26 mouse cellular contexts compared by ENCODE assay signal in genomic region chr8:93021738-93022137, GRCm38 (mm10). TPM values are rescaled to one million over a fixed set of nuclear protein-coding genes. Genes with fewer than 3 reads are reported as not detected.
DNase-seq lines count a peak whose midpoint lies in the region; ATAC-seq and TF ChIP-seq lines count a peak whose summit lies in the region.
"Had no signal": no experiment of that assay in that cellular context is flagged by ENCODE, and none has a peak within 500 bp of the region (broad histone marks: within the 10 kb centered on the region; RNA-seq: fewer than 3 reads in every experiment).

No protein-coding gene starts in this region.

- TF ChIP-seq POLR2A in kidney, adult 2 months (IDR thresholded peaks at IDR 0.05; ENCODE audit: low read depth, low read length) = no peak
- no peak for TF ChIP-seq POLR2A in cortical plate, adult 2 months (IDR thresholded peaks at IDR 0.05; ENCODE audit: extremely low read depth, insufficient read depth, low read length)

- no peaks in the 10 kb centered on the region for H3K36me3 ChIP-seq in forebrain, postnatal 0 days (ENCODE audit: insufficient read depth)
- H3K36me3 ChIP-seq in forebrain, embryonic 15.5 days = no peaks in the 10 kb centered on the region
- H3K36me3 ChIP-seq in kidney, adult 2 months (ENCODE audit: control insufficient read depth, insufficient read depth, low read length) = no peaks in the 10 kb centered on the region
- no peaks in the 10 kb centered on the region for H3K36me3 ChIP-seq in midbrain, embryonic 14.5 days (ENCODE audit: control insufficient read depth, insufficient read depth, low read length)
- no peaks in the 10 kb centered on the region for H3K36me3 ChIP-seq in midbrain, embryonic 16.5 days (ENCODE audit: control insufficient read depth, insufficient read depth, low read length)
- H3K36me3 ChIP-seq: embryonic facial prominence, embryonic 10.5 days; heart, embryonic 10.5 days had no signal

- no peak overlapping the region for H3K9ac ChIP-seq in forebrain, postnatal 0 days
- no peak overlapping the region for H3K9ac ChIP-seq in forebrain, embryonic 15.5 days (replicated peaks)
- no peak overlapping the region for H3K9ac ChIP-seq in midbrain, embryonic 14.5 days (replicated peaks; ENCODE audit: low read length)
- H3K9ac ChIP-seq in midbrain, embryonic 16.5 days (ENCODE audit: low read depth, low read length) = no peak overlapping the region
- H3K9ac ChIP-seq: forebrain, embryonic 13.5 days; hindbrain, embryonic 14.5 days had no signal

- H3K27me3 ChIP-seq in forebrain, postnatal 0 days (ENCODE audit: insufficient read depth, low read length) = no peaks in the 10 kb centered on the region
- H3K27me3 ChIP-seq in forebrain, embryonic 15.5 days = no peaks in the 10 kb centered on the region
- H3K27me3 ChIP-seq in kidney, adult 2 months (replicated peaks; ENCODE audit: control insufficient read depth, insufficient read depth, low read length) = no peaks in the 10 kb centered on the region; the same call in 1 of the 2 replicates
- no peaks in the 10 kb centered on the region for H3K27me3 ChIP-seq in midbrain, embryonic 14.5 days (ENCODE audit: control insufficient read depth, insufficient read depth, low read length)
- no peaks in the 10 kb centered on the region for H3K27me3 ChIP-seq in midbrain, embryonic 16.5 days (ENCODE audit: control insufficient read depth, insufficient read depth, low read depth, low read length)
- H3K27me3 ChIP-seq: forebrain, embryonic 13.5 days; Patski had no signal

- H3K4me1 ChIP-seq in forebrain, postnatal 0 days (ENCODE audit: insufficient read depth) = no peaks in the 10 kb centered on the region
- no peaks in the 10 kb centered on the region for H3K4me1 ChIP-seq in forebrain, embryonic 15.5 days
- H3K4me1 ChIP-seq in kidney, adult 2 months (ENCODE audit: control insufficient read depth, insufficient read depth, low read length) = no peaks in the 10 kb centered on the region
- H3K4me1 ChIP-seq in midbrain, embryonic 14.5 days (ENCODE audit: control insufficient read depth, insufficient read depth, low read length) = no peaks in the 10 kb centered on the region
- H3K4me1 ChIP-seq in midbrain, embryonic 16.5 days (ENCODE audit: control insufficient read depth, insufficient read depth, low read length) = no peaks in the 10 kb centered on the region
- no peaks in the 10 kb centered on the region; the same call in 1 of the 2 replicates for H3K4me1 ChIP-seq in cortical plate, adult 2 months (ENCODE audit: control insufficient read depth, insufficient read depth, low read length)
- H3K4me1 ChIP-seq: embryonic facial prominence, embryonic 10.5 days; forebrain, embryonic 13.5 days; heart, embryonic 10.5 days had no signal

- no peak for DNase-seq in forebrain, postnatal 0 days
- DNase-seq in kidney, adult 2 months = no peak
- DNase-seq in kidney, adult 9 months = no peak
- DNase-seq in midbrain, embryonic 14.5 days = peak; percentile 9
- DNase-seq in urinary bladder, postnatal 25 days (ENCODE audit: low spot score) = no peak
- DNase-seq: adrenal gland, postnatal 10 days; B cell, adult 2 months; cerebellum, adult 11-12 months; cerebellum, adult 9-10 months; cerebellum, postnatal 36 days; gastrocnemius, postnatal 36 days; heart, adult 11 months; heart, postnatal 14 days had no signal

- no peak overlapping the region for H3K4me2 ChIP-seq in forebrain, postnatal 0 days (ENCODE audit: low read depth)
- H3K4me2 ChIP-seq in forebrain, embryonic 15.5 days (replicated peaks) = no peak overlapping the region
- H3K4me2 ChIP-seq in midbrain, embryonic 14.5 days (ENCODE audit: low read length) = no peak overlapping the region
- no peak overlapping the region for H3K4me2 ChIP-seq in midbrain, embryonic 16.5 days (ENCODE audit: low read length)
- H3K4me2 ChIP-seq: forebrain, embryonic 13.5 days; hindbrain, embryonic 14.5 days had no signal

- WGBS in forebrain, postnatal 0 days = 65% methylated on average over 5 of the region's 5 CpGs
- WGBS in forebrain, embryonic 15.5 days = 65% methylated on average over 5 of the region's 5 CpGs
- WGBS in kidney, adult 2 months = 63% methylated on average over 5 of the region's 5 CpGs
- WGBS in midbrain, embryonic 14.5 days = 71% methylated on average over 5 of the region's 5 CpGs
- 60% methylated on average over 5 of the region's 5 CpGs for WGBS in midbrain, embryonic 16.5 days

- ATAC-seq in forebrain, postnatal 0 days = no peak
- no peak for ATAC-seq in forebrain, embryonic 15.5 days (replicated peaks)
- no peak for ATAC-seq in midbrain, embryonic 14.5 days (ENCODE audit: low FRiP score, low TSS enrichment)
- no peak for ATAC-seq in midbrain, embryonic 16.5 days
- ATAC-seq: forebrain, embryonic 13.5 days; Patski had no signal

- H3K9me3 ChIP-seq in forebrain, postnatal 0 days (ENCODE audit: low read length) = no peaks in the 10 kb centered on the region
- H3K9me3 ChIP-seq in forebrain, embryonic 15.5 days = no peaks in the 10 kb centered on the region
- H3K9me3 ChIP-seq in midbrain, embryonic 14.5 days (ENCODE audit: control insufficient read depth, low read length) = no peaks in the 10 kb centered on the region
- H3K9me3 ChIP-seq in midbrain, embryonic 16.5 days (replicated peaks; ENCODE audit: control insufficient read depth, low read length, poor library complexity, severe bottlenecking) = no peaks in the 10 kb centered on the region
- H3K9me3 ChIP-seq: embryonic facial prominence, embryonic 10.5 days; forebrain, embryonic 13.5 days; heart, embryonic 10.5 days had no signal

- H3K4me3 ChIP-seq in forebrain, postnatal 0 days (ENCODE audit: low read depth, low read length) = no peak overlapping the region
- no peak overlapping the region for H3K4me3 ChIP-seq in forebrain, embryonic 15.5 days
- H3K4me3 ChIP-seq in kidney, adult 2 months (ENCODE audit: insufficient read depth, low read depth, low read length) = no peak overlapping the region
- H3K4me3 ChIP-seq in midbrain, embryonic 14.5 days (replicated peaks; ENCODE audit: low read depth, low read length) = no peak overlapping the region
- H3K4me3 ChIP-seq in midbrain, embryonic 16.5 days (ENCODE audit: low read depth, low read length) = no peak overlapping the region
- no peak overlapping the region for H3K4me3 ChIP-seq in cortical plate, adult 2 months (ENCODE audit: insufficient read depth, low read length)
- H3K4me3 ChIP-seq: embryonic facial prominence, embryonic 10.5 days; forebrain, embryonic 13.5 days; heart, embryonic 10.5 days had no signal

- H3K27ac ChIP-seq in forebrain, postnatal 0 days (ENCODE audit: low read depth, low read length) = no peak overlapping the region
- H3K27ac ChIP-seq in forebrain, embryonic 15.5 days (replicated peaks) = no peak overlapping the region
- H3K27ac ChIP-seq in kidney, adult 2 months (ENCODE audit: insufficient read depth, low read depth, low read length) = no peak overlapping the region
- no peak overlapping the region for H3K27ac ChIP-seq in midbrain, embryonic 14.5 days (replicated peaks; ENCODE audit: low read depth, low read length)
- H3K27ac ChIP-seq in midbrain, embryonic 16.5 days (ENCODE audit: low read length) = no peak overlapping the region
- no peak overlapping the region for H3K27ac ChIP-seq in cortical plate, adult 2 months (ENCODE audit: insufficient read depth, low read length)
- H3K27ac ChIP-seq: embryonic facial prominence, embryonic 10.5 days; forebrain, embryonic 13.5 days; heart, embryonic 10.5 days; hindbrain, embryonic 14.5 days had no signal

- TF ChIP-seq CTCF in forebrain, postnatal 0 days (IDR thresholded peaks at IDR 0.05; ENCODE audit: low read depth) = peak; percentile 42
- 0 out of 2 replicates have a peak, but pooled peaks have one; percentile 4 for TF ChIP-seq CTCF in kidney, adult 2 months (conservative IDR thresholded peaks at IDR 0.05; ENCODE audit: insufficient read depth, insufficient read length, low read depth, low read length)
- TF ChIP-seq CTCF in cortical plate, adult 2 months (IDR thresholded peaks at IDR 0.05; ENCODE audit: extremely low read depth, insufficient read depth, low read length) = peak; percentile 8; the same call in 1 of the 2 replicates

RNA-seq across cellular contexts. Expression of gene Ces1a, which starts 26.3 kb away (rescaled TPM):
- total RNA-seq in forebrain, postnatal 0 days (2014; rRNA removed) = not detected in 2 replicates
- not detected in 2 replicates for polyA plus RNA-seq in forebrain, postnatal 0 days (2015; fragmentation: Nextera tagmentation; extraction: Ambion mirVana)
- polyA plus RNA-seq in forebrain, embryonic 15.5 days (2015; fragmentation: Nextera tagmentation; extraction: Ambion mirVana) = not detected in 2 replicates
- not detected in 2 replicates for polyA plus RNA-seq in kidney, adult 2 months (2012; rRNA removed)
- polyA plus RNA-seq in midbrain, embryonic 14.5 days (2014; fragmentation: Nextera tagmentation; extraction: Ambion mirVana) = not detected in 2 replicates
- polyA plus RNA-seq in midbrain, embryonic 16.5 days (2015; fragmentation: Nextera tagmentation; extraction: Ambion mirVana) = not detected in 2 replicates
- polyA plus RNA-seq in cortical plate, adult 2 months (2012; rRNA removed) = 0.08 and 0.09 TPM in 2 replicates
- total RNA-seq: adrenal gland, postnatal 10 days; adrenal gland, postnatal 4 days; gastrocnemius, adult 8-10 months; gastrocnemius, postnatal 36 days; heart, postnatal 14 days; hematopoietic stem cell, adult 5-6 weeks had no signal
- polyA plus RNA-seq: embryonic facial prominence, embryonic 10.5 days; embryonic facial prominence, embryonic 14.5 days; forebrain, embryonic 13.5 days; heart, embryonic 14.5 days; hindbrain, embryonic 14.5 days; Patski had no signal

RNA-seq across cellular contexts. Expression of gene Ces1b, which starts 58.1 kb away (rescaled TPM):
- total RNA-seq in forebrain, postnatal 0 days (2014; rRNA removed) = not detected in 2 replicates
- polyA plus RNA-seq in forebrain, postnatal 0 days (2015; fragmentation: Nextera tagmentation; extraction: Ambion mirVana) = not detected in 2 replicates
- polyA plus RNA-seq in forebrain, embryonic 15.5 days (2015; fragmentation: Nextera tagmentation; extraction: Ambion mirVana) = not detected in 2 replicates
- not detected in 2 replicates for polyA plus RNA-seq in kidney, adult 2 months (2012; rRNA removed)
- polyA plus RNA-seq in midbrain, embryonic 14.5 days (2014; fragmentation: Nextera tagmentation; extraction: Ambion mirVana) = not detected in 2 replicates
- not detected in 2 replicates for polyA plus RNA-seq in midbrain, embryonic 16.5 days (2015; fragmentation: Nextera tagmentation; extraction: Ambion mirVana)
- not detected in 2 replicates for polyA plus RNA-seq in cortical plate, adult 2 months (2012; rRNA removed)
- total RNA-seq: gastrocnemius, adult 8-10 months; gastrocnemius, postnatal 36 days; heart, postnatal 14 days; hematopoietic stem cell, adult 5-6 weeks had no signal
- polyA plus RNA-seq: embryonic facial prominence, embryonic 10.5 days; forebrain, embryonic 13.5 days; heart, embryonic 10.5 days; heart, embryonic 14.5 days; hindbrain, embryonic 14.5 days; Patski had no signal
